Mouse (Mus musculus) heart, postnatal 10 days (tissue): ENCODE measurements around the gene Slc22a27. TPM values are rescaled to one million over a fixed set of nuclear protein-coding genes. Genes with fewer than 3 reads are reported as not detected.
"Not testable (repeated sequence)": the region's sequence is repeated elsewhere in the genome, so short reads cannot be mapped to it uniquely, and the experiment has no call there.

Experiments used
- DNase-seq, 2 experiments: peaks; one replicate each; pipeline ENCODE4 v3.0.0; 2021
- intact Hi-C: fragments of 180-260 bp; cut with DNase I; formaldehyde crosslinking; loops from one replicate; pipeline ENCODE4 v1.15.1; 2025
- microRNA-seq, 2 experiments: library from miRNA; unstranded; fragments of <30 nt; microRNA quantifications; one replicate each; pipeline ENCODE4 v1.2.0; 2022
- total RNA-seq, 2 experiments: library from RNA; stranded (reverse); gene quantifications; 2 replicates each; pipeline ENCODE4 v1.2.3; 2021

Slc22a27 gene
- not detected for total RNA-seq

DNA sequence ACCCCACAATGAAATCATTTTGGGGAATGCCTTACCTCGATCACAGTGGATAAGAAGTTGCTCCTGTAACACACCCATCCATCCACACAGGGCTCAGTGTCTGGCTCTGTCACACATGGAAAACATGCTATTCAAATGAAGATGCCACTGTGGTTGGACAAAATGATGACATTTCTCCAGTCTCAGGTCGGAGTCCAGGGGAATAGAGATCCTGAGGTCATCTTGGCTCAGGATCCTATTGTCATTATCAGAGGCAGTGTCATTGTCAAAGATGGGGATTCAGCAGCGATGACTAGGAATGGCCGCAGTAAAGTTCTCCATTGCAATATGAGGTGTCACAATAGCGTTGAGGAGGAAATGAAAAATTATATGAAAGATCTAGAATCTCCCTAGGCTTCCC is at the start of gene Slc22a27:
Gene Slc22a27 (minus strand): TSS at position 101 of the 400 bp plus-strand sequence.
- DNase-seq, intact Hi-C loops: not testable (repeated sequence)

- DNase-seq, intact Hi-C loops: not testable (repeated sequence)
These were observed 45.8 kb upstream of the Slc22a27 start for GRCm38 (mm10) chr19:8011596-8011995.

GRCm38 (mm10) chr19:8009086-8009485 is 43.3 kb upstream of the Slc22a27 start:
- DNase-seq, intact Hi-C loops: not testable (repeated sequence)

- DNase-seq, result no peak
- intact Hi-C loops, result no loop called here
These were observed 2.9 kb upstream of the Slc22a27 start for GRCm38 (mm10) chr19:7968703-7969102.

DNA sequence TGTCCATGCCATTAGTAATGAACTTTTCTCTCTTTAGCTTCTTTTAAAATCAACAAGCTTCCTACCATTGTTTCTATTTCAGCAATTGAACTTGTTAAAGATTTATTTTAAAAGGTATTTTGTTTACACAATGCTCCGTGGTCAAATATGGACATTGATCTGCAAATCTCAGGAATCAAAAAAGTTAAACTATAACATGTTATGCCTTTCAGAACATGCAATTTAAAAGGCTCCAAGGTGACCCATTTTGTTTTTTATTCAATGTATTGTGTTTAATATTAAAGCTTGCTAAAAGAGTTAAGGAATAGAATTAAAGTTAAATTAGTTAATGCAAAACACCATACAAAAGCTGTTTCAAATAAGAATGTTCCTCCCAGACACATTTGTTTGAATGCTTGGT is 723 bp upstream of the Slc22a27 start:
- intact Hi-C loops, DNase-seq: not testable (repeated sequence)

GRCm38 (mm10) chr19:7939391-7939790 is 26.4 kb downstream of the Slc22a27 start:
- intact Hi-C loops, DNase-seq: not testable (repeated sequence)

GRCm38 (mm10) chr19:7876626-7877025 is 89.2 kb downstream of the Slc22a27 start:
- intact Hi-C loops, result no loop called here

GRCm38 (mm10) chr19:7829851-7830250 is 136.0 kb downstream of the Slc22a27 start:
- DNase-seq, result no peak
- intact Hi-C loops, result no loop called here

More at GRCm38 (mm10) chr19:7876626-7877025, 89.2 kb downstream of the Slc22a27 start:
- no peak for DNase-seq

Small RNAs within 50 kb of the gene (microRNA-seq; reads per million reads assigned to microRNA genes)
- gene Gm24951, result 0 reads per million in 2 experiments

Other genes with a start within 250 kb of the Slc22a27 start
- not detected for gene Slc22a26, start 163.4 kb downstream of the Slc22a27 start, total RNA-seq
- gene Slc22a28, start 166.0 kb upstream of the Slc22a27 start, total RNA-seq, result not detected